Mouse (Mus musculus): Measurements from ENCODE around the gene Ank3.

The Ank3 gene

DNA sequence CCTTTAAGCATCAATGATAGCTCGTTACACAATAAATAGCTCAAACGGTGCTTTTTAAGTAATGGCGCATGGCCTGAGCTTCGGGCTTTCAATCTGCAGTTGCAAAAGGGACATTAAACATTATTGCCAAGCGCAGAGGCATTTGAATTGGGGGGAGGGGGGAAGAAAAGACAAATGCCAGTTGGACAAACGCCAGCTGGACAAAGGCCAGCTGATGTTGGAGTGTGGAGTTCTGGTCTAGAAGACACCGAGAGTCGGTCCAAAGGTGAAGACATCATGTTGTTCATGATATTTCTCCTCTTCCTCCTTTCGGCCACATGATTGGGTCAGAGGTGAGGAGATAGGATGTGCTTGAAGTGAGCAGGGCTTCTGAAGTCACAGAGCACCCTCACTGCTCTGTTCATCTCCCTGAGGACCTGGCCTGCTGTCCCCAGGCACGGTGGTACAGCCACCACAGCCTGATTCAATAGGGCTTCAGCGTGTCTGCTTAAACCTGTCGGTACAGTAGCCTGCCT, 321.4 kb downstream of the Ank3 start:
- DNase-seq (ENCODE audit: low spot score in 2 of 2), result no peak

DNA sequence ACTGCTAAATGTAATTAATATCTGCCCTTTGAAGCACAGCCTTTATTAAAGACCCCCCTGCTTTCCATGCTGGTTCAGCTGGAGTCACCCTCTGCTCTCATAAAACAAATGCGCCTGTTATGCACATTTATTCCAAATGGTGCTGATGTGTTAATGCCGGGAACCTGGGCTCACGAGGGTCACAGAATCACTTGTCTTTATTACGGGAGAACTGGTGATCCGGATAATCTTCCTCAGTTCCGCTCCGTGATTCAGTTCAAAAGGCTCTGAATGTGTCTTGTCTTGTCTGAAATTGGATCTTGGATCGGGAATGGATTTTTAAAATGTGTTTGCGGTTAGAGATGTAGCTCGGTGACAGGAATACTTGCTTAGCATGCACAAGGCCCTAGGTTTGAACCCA, 321.9 kb downstream of the Ank3 start:
- DNase-seq (ENCODE audit: low spot score in 2 of 2), result no peak

DNA sequence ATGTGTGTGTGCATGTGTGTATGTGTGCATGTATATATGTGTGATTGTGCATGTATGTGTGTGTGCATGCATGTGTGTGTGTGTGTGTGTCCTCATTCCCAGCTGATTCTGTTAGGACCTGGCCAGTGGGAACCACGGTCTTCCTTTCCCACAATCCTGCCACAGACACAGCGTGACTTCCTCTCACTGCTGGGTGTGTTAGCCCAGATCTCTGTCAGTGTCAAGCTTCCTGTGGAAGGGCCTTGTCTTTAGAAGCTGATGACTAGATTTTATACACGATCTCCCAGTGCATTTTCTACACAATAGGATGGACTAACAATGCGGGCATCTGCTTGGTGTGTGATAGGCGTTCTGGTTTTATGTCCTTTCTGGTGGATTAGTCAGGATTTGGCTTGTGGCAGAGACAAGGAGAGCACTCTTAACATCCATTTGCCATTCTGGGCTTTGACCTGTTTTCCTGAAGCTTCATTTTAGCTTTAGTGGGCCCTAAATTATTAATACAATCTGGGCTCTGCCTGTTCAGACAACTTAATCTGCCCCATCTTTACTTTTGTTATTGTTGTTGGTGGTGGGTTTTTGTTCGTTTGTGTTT, 322.4 kb downstream of the Ank3 start:
- DNase-seq (ENCODE audit: low spot score in 2 of 2), result no peak

DNA sequence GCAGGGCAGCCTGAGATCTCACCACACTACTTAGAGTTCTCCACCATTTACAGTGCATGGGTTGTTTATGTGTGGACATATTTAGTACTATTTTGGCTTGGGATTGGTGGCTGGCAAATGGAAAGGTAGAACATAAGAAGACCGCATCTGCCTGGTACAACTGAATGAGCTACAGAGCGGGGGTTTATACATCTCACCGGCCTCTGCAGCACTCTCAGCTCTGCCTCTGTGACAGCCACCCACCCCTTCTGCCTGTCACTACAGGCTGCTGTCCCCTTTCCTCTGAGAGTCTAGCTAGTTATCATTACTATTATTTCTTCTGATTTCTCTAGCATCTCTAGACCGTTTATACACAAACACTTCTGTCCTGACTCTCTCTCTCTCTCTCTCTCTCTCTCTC, 325.6 kb downstream of the Ank3 start:
- no peak for DNase-seq (ENCODE audit: low spot score in 2 of 2)

DNA sequence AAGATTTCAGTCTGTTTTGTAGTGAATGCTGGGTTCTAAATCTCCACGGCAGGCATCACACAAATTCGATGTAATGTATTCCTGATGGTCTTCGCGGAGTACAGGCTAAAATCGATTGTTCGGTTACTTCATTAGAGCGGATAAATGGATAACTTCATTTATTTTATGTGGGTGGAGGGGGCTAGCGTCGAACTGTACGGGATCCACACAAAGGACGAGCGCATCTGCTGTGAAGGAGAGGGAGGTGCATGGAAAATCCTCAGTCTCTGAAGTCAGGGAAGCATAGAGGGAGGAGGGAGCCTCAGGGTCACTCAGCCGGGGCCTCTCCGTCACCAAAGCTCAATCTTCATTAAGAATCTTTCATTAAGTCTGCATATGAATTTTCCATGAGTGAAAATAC, 326.5 kb downstream of the Ank3 start:
- DNase-seq (ENCODE audit: low spot score in 2 of 2), result no peak

DNA sequence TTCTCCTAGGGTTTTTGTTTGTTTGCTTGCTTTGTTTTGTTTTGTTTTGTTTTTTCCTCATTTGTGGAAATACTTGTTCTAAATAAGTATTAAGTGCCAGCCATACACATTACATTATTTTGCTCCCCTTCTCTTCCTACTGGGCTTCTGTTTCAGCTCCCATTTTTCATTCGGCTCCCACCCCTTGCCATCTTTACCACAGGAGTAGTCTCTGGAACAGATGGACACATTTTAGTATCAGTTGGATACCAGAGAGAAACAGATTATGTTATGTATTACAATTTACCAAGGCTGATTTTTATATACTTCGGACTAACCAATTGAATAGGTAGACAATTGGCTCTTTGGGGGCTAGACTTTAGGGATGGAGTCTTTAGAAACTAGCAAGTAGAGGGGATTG, 327.7 kb downstream of the Ank3 start:
- no peak for DNase-seq (ENCODE audit: low spot score in 2 of 2)

DNA sequence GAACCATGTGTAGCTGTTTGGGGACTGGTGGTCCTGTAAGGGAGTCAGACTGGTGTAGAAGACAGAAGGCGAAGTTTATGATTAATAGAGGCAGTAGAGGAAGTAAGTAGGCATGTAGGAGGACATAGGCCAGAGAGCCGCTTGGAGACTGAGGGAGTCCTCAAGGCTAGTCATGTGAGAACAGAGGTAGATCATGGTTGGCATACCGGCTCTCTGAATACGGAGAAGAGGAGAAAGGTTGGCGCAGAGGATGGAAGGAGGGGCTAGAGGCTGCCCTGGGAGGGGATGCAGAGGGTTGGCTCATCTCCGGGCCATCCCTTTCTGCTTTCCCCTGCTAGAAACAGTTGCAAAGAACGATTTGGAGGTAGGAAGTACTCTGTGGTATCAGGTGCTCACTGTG, 328.2 kb downstream of the Ank3 start:
- DNase-seq (ENCODE audit: low spot score in 2 of 2), result no peak

DNA sequence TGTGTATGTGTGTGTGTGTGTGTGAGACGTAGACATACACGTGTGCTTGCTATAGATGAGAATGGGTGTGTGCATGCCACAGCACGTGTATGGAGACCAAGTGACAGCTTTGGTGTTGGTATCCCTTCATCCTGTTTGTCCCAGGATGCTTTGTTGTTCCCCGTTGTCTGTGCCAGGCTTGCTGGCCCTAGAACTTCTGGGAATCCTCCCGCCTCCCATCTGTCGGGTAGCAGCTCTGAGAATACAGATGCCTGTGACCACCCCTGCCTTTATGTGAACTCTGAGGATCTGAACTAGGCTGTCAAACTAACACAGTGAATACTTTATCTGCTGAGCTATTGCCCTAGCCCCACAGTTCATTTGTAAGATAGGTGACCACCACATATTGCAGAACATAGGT, 330.3 kb downstream of the Ank3 start:
- no peak for DNase-seq (ENCODE audit: low spot score in 2 of 2)

DNA sequence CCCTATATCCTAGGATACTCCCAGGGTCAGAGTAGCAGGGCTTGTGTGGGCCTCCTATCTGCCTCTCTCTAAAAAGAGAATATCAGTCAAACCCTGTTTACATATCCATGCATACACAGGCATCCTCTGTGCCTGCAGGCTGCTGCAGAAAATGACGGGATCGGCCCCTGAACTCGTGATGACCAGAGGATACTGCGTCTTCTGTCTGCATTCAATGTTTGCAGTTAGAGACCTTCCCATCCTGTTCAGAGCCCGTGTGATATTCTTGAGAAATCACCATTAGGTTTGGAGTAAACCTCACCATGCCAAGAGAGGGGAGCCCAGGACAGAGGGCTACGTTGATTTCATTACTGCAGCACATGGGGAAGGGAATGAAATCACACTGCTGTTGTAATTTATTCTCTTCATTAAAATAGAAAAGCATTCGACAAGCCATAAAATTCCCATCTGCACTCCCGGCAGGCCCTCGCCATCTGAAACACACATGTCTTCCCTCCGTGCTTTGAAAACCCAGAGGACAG, 331.8 kb downstream of the Ank3 start:
- DNase-seq (ENCODE audit: low spot score in 2 of 2), result no peak

DNA sequence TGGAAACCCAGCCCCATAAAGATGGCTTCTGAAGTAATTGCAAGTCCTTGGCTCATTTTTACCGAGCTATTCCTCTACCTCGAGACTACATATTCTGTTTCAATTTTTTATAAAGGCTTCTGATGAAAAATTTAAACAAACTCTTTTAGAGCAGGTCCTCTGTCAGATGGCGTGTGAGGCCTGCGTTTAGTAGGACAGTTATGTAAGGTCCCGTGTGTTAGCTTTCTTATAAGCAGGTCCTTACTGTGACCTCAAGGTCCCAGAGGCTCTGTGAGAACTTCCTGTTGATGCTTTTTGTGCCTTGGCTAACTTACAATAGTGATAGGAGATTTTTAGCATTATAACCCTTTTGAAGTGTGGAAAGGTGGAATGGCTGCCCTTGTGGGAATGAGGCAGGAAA, 332.8 kb downstream of the Ank3 start:
- no peak for DNase-seq (ENCODE audit: low spot score in 2 of 2)

DNA sequence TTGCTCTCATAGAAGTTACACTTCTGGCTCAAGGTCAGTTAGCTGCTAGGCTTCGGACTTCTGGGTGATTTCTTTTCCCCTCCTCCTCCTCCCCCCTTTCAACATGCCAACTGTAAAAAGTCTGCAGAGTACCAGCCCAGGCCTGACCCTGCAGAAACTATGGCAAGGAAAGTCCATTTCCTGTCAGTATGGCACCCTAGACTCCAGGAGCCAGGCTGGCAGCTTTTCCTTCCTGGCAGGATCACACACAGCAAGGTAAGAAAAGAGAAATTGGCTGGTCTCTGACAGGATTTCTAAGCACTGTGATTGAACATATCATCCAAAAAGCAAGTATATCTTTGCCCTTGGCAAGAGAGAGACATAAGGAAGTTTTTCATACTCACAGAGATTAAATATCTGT, 333.3 kb downstream of the Ank3 start:
- DNase-seq (ENCODE audit: low spot score in 2 of 2), result no peak

DNA sequence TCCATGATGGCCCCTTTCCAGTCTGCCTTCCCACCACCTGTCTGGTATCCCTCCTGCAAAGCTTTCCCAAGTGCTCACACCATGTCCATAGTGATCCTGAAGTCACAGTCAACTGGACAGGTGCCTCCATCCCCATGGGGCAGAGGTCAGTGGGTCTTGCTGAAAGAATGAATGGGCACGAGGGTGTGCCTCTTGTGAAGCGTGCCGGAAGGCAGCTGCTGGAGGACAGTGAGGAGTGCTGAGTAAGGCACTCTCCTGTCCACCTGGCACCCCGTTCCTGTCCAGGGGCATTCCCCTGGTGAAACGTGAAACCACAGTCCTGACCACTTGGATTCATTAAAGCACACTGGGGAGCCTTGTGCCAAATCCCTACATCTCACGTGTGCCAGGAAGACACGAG, 337.7 kb downstream of the Ank3 start:
- DNase-seq (ENCODE audit: low spot score in 2 of 2), result no peak

DNA sequence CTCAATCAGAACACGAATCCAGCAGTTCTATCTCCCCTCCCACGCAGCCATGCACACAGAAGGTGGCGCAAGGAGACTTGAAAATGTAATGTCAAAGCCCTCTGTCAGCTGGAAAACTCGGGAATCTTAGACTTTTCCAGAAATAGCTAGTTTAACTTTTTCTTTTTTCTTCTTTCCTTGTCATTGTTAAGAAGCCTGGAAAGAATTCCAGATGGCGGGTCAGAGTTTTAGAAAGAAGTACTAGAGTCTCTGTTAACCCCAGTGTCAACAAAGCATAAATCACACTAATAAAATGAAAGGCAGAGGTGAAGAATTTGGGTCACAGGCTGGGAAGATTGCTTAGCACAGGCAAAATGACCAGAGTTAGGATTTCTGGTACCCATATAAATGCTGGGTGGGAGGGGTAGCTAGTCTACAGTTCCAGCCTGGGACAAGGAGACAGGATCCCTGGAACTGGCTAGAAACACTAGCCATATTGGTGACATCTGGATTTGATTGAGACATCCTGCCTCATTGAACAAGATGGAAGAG, 340.2 kb downstream of the Ank3 start:
- no peak for DNase-seq (ENCODE audit: low spot score in 2 of 2)

DNA sequence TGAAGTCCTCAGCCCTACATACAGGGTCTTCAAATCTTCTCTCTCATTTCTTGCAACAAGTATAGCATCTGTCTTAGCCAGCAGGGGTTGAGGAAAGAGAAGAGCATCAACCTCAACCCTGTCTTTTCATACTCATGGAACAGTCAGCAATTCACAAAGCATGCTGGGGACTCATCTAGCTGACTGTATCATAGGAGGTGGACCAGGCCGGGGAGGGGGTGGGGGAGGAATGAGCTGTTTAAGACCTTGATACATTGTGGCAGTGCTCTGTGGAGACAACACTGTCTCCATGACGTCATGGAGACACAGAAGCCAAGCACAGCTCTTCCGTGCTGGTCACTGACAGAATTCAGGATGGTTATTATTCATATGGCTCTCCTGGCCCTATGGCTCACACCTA, 344.0 kb downstream of the Ank3 start:
- no peak for DNase-seq (ENCODE audit: low spot score in 2 of 2)

DNA sequence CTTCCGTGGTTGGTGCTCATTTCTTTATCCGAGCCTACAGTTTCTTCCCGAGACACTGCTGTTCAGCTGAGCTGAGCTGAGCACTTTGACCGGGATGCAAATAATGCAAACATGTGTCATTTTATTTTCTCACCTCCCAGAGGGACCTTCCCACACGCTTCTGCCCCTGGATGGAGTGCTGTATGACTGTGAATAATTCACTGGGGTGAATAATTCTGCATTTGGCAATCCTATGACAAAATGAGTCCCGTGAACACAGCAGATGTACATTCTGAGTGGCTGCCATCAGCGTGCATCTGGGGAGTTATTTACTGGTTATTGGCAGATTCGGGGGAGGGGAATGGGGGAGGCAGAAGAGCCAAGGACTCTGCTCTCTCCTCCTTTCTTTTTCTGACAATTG, 345.6 kb downstream of the Ank3 start:
- DNase-seq (ENCODE audit: low spot score in 2 of 2), result no peak

DNA sequence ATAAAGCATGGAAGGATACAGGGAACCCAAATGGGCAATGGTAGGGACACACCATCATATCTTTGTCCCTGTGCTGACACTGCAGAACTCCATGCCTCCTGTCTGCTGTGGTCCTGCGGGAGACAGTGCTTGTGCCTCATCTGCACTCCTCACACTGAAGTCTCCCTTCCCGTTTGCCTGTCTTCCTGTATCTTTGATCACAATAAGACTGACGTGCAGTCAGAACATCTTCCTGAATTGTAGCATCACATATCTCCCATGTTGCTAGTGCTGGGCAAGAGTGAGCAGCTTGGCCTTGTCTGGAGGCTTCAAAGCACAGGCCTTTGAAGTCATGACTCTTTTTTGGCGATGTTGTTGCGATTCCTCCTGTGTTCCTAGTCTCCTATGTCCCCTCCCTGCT, 346.3 kb downstream of the Ank3 start:
- no peak for DNase-seq (ENCODE audit: low spot score in 2 of 2)

DNA sequence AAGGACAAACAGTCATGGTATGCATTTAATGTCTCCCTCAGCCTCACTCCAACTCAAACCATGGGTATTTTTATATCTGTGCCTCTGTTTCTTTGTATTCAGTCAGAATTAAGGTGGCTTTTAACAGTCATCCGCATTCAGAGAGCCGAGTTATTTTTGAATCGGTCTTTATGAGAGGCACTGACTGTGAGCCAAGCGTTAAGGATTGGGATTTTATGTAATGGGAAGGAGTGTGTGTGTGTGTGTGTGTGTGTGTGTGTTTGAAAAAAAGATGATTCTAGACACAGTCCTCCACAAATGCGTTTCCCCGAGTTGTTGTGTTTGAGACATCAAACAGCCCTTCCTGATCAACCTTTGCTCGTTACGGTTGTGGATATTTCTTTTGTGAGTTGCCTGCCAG, 347.7 kb downstream of the Ank3 start:
- DNase-seq (ENCODE audit: low spot score in 2 of 2), result no peak

DNA sequence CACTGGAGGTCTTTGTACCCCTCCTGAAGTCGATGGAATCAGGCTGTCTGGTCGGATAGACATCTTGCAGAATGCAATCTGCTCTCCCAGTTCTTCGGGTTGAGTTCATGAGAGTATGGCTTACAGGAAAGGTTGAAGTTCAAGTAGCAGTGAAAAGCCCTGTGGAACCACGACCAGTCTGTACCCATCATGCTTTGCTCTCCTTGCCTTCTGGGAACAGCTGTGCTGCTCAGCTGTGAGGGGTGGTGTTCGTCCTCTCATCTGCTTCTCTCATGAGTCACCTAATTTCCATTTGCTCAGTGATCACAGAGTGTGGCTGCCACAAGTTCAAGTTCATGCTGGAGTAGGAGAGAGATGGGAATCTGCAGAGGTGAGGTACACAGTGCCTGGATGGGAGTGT, 348.2 kb downstream of the Ank3 start:
- no peak for DNase-seq (ENCODE audit: low spot score in 2 of 2)

DNA sequence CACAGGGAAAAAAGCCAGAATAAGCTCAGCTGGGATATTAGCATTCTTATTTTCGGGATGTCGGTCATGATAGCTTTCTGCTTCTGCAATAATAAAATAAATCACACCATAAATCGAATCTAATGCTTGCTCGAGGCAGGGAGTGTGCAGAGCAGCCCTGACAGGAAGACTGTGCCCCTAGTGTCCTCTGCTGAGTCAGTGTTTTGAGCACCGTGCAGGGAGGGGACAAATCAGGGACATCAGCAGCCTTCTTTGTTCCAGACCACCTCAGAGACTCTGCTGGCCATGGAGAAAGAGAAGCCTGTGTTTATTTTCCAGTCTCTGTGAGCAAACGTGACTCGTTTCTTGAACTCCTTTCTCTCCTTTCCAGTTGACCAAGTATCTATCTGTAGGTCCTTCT, 352.8 kb downstream of the Ank3 start:
- no peak for DNase-seq (ENCODE audit: low spot score in 2 of 2)

DNA sequence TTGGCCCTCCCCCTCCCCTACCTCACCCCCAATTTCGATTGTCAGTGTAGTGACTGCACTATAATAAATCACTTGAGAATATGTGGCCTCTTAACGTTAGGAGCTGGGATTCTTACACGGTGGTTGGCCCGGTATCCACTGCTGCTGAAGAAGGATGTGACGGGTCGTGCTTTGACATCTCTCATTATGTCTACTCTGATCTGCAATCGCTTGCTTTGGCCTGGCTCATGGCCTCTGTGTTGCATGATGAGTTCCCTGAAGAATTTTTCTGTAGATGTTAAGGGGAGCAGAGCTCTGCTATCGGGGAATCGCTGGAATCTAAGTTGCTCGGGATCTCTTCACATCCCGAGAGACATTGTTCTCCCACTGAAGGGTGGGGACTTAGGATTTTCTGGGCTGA, 354.9 kb downstream of the Ank3 start:
- DNase-seq (ENCODE audit: low spot score in 2 of 2), result no peak

DNA sequence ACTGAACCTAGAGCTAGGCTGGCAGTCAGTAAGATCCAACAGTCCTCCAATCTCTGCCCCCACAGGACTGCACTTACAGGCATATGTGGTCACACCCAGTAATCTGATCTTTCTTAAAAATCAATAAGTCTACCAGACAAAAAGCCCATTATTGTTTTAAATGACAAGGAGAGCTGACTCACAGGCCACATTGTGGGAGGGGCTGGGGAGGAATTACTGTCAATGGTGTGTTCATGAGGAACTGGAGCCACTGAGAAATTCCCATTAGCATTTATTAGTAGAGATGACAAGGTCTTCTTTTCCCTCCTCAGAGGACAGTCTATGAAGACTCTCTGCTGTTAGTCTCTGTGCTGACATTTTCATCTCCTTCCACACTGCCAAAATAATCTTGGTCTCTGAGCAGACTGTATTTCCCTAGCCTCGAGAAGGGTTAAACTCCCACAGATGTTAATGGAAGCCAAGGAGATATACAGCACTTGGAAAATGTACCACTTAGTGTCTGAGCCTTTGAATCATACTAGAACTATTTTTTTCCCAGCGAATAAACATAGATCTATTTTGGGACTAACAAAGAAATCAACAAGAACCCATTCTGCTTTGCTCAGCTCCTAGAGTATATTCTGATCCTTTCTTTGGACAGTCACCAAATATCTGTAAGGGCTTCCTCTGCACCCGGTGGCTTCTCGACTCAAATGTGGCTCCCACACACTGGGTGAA, 358.5 kb downstream of the Ank3 start:
- no peak for DNase-seq (ENCODE audit: low spot score in 2 of 2)

DNA sequence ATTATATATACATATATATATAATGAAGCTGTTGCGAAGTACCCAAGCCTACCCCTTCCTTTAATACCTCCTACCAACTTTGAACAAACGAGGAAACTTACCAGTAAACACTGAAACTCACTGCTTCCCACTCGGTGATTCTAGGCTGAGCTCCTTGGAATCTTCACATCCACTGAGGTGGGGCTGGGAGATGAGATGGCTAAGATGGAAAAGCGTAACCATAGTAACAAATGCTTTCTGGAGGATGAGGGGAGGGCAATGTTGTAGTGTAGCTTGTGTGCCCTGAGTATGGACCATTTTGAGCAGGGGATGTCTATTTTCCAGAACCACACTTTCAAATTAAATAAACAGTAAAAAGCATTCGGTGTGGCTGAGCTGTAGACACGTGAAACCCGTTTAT, 364.4 kb downstream of the Ank3 start:
- no peak for DNase-seq (ENCODE audit: low spot score in 2 of 2)

DNA sequence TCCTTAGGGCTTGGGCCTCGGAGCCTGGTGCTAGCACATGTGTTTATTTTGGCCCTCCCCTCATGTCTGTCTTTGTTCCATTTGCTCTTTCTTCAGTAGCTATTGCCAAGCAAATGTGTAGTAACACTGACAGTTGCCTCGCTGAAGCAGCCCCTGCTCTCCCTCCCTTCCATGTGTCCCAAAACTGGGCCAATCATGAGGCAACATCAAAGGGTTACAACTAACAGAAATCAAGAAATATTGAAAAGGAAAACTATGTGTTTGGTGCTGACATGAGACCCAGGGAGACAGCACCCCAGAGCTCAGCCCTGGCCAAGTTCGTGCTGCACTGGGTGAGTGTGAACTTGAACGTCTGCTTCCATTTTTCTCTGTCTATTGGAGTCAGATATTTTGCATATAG, 365.8 kb downstream of the Ank3 start:
- DNase-seq (ENCODE audit: low spot score in 2 of 2), result no peak
